Mouse (Mus musculus) gastrocnemius, postnatal 36 days (tissue): ENCODE measurements around the gene Rnf146. TPM values are rescaled to one million over a fixed set of nuclear protein-coding genes. Genes with fewer than 3 reads are reported as not detected.
"Not testable (repeated sequence)": the region's sequence is repeated elsewhere in the genome, so short reads cannot be mapped to it uniquely, and the experiment has no call there.

Experiments used
- DNase-seq, 2 experiments: peaks; one replicate each; pipeline ENCODE4 v3.0.0; 2022
- intact Hi-C: fragments of 180-260 bp; cut with DNase I; formaldehyde crosslinking; loops from one replicate; pipeline ENCODE4 v1.15.1; 2025
- long read RNA-seq, 2 experiments: library from polyadenylated mRNA; stranded (forward); transcript quantifications; one replicate each; pipeline ENCODE4 v2.0.0; 2021
- total RNA-seq, 2 experiments: library from RNA; stranded (reverse); gene quantifications; 2 replicates each; pipeline ENCODE4 v1.2.3; 2021

The Rnf146 gene
- total RNA-seq = 10 to 100 TPM; 42.3 to 52.5 TPM
- long read RNA-seq, experiment 1, partial matches to known transcripts = 1 of 9 reads
- long read RNA-seq, experiment 1, other reads (novel, unspliced or antisense) = 5 of 9 reads
- long read RNA-seq, experiment 2, full-length matches to known transcripts = 12 of 16 reads
- long read RNA-seq, experiment 2, partial matches to known transcripts = 0 of 16 reads
- long read RNA-seq, experiment 2, other reads (novel, unspliced or antisense) = 4 of 16 reads

DNA sequence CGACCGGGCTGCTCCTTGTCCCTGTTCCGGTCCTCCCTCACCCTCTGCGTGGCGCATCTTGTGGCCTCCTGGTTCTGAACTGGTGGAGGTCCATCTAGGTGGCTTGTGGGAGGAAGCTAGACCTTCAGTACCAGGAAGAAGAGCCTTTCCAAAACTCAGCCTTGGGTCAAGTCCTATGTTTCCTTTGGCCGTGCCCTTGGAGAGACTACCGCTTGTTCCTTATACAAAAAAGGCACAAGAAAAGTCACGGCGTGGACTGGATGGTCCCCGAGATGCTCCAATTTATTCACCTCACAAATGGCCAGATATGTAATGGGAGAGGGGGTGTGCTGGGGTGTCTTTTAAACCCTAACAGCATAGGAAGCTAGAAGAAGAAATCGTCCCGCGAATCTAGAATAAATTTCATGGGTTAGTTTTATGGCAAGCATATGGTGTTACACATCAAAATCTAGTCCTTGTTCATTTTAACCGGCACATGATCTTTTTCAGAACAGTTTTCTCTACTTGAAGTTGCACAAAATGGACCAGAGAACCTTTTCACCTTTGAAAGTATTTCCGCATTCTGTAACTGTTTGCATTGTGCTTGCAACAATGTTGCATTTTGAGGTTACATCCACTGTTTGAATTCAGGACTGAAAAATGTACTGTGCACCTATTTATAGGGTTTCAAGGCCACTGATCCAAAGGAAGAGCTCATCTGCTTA, at the start of gene Rnf146:
TSS of gene Rnf146 (minus strand) at position 246 of the 704 bp plus-strand sequence.
- intact Hi-C loops = loop anchor here (5.0 kb wide), 1 partner anchor 50 kb away; the partner anchor contains the start of gene Echdc1
- DNase-seq = no peak

DNA sequence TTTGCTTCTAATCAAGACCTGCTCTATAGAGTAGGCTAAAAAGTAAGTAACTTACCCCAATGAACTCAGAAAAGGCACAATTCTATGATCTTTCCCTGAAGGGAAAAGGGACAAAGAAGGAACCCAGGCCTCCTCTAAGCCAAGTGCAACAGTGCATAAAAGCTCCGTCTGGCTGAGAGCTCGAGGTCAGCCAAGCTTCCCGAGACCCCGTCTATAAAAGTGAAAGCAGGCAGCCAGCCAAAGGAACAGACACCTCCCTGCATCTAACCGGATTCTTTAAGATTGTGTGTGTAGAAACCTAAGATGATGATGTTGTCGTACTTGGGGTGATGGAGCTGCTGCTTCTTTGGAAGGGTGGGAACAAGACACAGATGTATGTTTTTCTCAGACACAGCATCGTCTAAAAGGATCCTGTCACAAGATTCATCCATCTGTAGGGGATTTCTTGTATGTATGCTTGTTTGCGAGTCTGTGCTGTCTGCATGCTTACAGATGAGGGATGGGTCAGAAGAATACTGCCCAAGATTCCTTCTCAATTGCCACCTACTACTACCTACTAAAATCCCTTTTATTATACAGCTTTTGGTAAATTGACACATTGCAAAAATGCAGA, 40.5 kb upstream of the Rnf146 start:
- no peak for DNase-seq
- intact Hi-C loops = no loop called here

DNA sequence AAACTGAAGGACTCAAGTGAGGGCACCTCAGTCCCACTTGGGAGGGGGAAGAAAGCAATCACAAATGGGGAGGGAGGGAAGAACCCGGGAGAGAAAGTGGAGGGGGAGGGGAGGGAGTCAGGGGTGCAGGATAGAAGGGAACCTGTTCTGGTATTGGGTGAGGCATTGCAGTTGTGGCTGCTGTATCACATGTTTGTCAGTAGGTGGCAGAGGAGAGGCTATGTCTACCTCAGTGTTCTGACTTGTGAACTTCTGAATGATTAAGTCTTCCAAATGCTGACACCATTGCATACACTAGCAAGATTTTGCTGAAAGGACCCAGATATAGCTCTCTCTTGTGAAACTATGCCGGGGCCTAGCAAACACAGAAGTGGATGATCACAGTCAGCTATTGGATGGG, 32.6 kb upstream of the Rnf146 start:
- intact Hi-C loops, DNase-seq: not testable (repeated sequence)

DNA sequence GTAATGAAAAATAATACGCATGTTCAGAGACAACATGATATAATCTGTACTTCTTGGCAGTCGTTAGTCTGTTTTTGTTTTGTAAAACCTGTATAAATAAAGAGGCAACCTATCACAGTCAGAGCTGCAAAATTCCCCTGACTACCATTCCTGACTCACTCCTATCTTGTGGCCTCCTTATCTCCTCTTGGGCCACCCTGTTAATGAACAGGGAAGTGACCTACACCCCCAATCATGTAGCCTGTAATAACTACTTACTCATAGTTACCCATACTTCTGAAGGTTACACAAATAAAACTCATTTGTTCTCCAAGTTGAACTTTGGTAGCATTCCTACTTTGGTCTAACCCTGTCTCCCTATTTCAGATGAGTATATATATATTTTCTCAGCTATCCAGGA, 19.3 kb upstream of the Rnf146 start:
- DNase-seq = no peak
- intact Hi-C loops = no loop called here

DNA sequence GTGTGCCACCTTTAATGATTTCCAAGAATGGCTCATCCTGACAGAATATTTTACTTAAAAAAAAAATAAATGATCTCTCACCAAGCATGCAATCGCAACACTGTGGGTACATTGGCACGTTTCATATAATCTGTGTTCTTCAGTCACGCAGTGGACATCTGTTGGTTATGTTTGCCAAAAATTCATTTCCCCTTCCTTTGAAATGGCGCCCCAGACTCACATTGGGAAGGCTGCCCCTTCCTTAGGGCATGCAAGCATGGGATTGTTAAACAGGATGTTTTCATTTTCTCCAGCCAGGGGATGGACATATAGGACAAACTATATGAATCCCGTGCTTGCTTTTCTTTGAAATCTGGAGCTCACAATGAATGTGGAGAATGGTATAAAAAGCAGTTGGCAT, 11.8 kb upstream of the Rnf146 start:
- intact Hi-C loops = no loop called here

DNA sequence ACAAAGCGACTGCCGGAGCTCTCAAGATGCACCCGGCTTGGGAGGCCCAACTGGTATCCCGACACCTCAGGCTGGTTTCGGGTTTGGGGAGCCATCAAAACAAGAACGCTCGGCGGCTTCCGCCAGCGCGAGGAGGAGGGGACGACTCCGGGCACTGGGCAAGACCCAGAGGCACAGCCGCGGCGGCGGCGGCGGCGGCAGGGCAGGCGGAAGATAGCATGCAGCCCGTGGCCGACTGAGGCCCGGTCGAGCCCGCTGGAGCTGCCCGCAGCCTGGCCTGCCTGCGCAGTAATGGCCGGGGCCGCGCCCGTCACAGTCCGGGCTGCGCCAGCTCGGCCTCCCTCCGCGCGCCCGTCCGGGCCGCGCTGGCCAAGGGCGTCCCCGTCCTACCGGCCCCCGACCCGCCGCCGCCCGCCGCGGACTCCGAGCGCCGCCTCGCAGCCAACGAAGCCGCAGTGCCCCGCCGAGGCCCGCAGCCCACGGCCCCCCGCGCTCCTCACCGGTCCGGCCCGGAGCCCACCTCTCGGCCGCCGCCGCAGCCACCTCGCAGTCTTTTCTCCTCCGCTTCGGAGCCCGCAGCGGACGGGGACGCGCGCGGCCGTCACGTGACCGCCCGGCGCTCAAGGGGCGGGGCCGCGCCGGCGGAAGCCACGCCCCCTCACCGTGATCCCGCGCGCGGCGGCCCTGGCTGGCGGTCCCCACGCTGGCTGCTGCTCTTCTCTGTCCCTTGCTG, 612 bp downstream of the Rnf146 start:
- DNase-seq = peak; percentile 79 to 90
- intact Hi-C loops = loop anchor here (5.0 kb wide), 1 partner anchor 49 kb away; the partner anchor contains the start of gene Echdc1

More for the DNA sequence above, 11.8 kb upstream of the Rnf146 start:
- no peak for DNase-seq

DNA sequence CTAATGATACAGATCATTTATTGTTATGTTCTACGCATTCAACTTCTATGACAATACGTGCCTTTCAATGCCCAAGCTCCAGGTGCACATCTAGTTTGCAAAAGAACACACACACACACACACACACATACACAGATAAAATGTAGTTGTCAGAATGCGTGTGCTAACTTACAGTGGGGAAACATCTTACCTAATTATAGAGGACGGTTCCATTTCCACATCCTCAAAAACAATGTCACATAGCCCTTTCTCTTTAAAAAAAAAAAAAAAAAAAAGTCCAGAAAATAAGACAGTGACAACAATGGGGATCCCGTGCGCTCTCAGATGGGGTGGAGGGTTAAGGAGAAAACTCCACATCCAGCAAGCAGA, 1.2 kb downstream of the Rnf146 start:
- DNase-seq = no peak
- intact Hi-C loops = loop anchor here (5.0 kb wide), 1 partner anchor 49 kb away; the partner anchor contains the start of gene Echdc1

DNA sequence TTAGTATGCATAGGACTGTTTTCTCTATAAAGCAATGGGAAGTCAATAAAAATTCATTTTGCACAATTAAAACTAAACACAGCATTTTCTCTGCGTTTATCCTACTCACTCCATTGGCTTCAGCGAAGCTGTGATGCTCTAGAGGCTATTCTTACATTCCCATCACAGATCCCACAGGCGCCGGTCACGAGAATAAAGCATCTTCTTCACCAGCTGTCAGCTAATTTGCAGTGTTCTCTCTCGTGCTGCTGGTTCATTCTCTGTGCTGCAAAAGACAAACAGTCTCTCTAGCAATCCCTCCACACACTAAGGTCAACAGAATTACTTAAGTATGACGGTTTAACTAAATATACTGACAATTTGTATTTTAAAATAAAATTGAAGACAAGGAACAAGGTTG, 8.1 kb downstream of the Rnf146 start:
- intact Hi-C loops = no loop called here
- DNase-seq = no peak

DNA sequence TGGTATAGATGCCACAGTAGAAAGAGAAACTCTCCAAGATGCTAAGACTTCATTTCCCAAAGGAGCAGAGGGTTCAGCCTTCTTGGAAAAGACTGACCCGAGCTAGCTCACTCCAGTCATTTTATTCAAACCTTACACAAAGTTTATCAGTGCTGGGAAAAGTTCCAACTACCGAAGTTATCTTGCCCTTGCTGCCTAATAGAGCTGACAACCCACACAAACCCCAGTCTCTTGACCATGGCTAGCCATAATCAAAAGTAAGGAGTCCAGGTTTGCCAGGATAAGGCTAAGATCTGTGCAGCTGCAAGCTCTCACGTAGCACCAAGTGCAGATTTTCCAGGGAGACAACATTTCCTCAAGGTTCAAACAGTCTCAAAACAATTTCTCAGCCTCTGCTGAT, 9.7 kb downstream of the Rnf146 start:
- intact Hi-C loops = no loop called here

DNA sequence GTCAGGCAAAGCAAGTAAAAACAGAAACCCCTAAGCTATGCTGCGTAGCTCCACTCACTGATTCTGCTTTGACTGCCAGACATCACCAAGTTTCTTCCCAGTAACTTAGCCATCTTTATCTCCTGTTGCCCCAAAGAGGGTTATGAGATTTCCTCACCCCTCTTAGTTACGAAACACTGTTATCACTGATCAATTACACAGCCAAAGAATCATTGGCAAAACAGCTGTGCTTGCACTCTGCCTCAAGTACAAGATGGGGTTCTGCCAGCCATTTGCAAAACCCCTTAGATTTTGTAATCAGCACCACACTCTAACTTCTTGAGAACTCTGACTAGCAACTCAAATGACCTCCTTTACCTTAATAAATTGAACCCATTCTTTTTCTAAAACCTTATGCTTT, 10.8 kb downstream of the Rnf146 start:
- no peak for DNase-seq
- intact Hi-C loops = no loop called here

More for the DNA sequence above, 9.7 kb downstream of the Rnf146 start:
- DNase-seq = no peak

DNA sequence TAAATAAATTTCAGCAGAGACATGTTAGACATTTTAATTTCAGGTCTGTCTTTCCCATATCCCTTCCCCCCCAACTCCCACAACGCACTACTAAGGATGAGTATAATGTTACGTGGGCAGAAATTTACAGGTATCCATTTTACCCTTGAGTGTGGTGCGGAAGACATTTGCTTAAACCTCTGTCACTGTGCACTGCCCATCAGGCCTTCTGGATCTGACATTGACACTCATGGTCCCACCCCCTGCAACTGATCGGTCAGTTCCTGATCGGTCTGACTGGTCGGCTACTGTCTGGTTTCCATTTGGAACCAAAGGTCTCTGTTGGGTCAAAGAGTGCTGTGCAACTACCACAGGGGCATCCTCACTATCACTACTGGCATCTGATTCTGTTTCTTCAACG, 15.6 kb downstream of the Rnf146 start:
- intact Hi-C loops = no loop called here

DNA sequence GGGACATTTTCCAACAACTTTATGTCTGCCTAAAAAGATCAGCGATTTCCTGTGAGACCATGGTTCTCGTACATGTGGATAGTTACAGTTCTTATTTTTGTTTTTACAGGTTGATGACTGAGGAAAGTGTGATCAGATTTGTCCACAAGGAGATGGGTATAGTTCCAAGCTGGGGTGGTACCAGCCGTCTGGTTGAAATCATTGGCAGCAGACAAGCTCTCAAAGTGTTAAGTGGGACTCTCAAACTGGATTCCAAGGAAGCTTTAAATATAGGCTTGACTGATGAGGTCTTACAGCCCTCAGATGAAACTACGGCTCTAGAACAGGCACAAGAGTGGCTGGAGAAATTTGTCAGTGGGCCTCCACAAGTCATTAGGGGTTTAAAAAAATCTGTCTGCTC, 18.0 kb downstream of the Rnf146 start:
- intact Hi-C loops = no loop called here
- no peak for DNase-seq

More for the DNA sequence above, 15.6 kb downstream of the Rnf146 start:
- no peak for DNase-seq

DNA sequence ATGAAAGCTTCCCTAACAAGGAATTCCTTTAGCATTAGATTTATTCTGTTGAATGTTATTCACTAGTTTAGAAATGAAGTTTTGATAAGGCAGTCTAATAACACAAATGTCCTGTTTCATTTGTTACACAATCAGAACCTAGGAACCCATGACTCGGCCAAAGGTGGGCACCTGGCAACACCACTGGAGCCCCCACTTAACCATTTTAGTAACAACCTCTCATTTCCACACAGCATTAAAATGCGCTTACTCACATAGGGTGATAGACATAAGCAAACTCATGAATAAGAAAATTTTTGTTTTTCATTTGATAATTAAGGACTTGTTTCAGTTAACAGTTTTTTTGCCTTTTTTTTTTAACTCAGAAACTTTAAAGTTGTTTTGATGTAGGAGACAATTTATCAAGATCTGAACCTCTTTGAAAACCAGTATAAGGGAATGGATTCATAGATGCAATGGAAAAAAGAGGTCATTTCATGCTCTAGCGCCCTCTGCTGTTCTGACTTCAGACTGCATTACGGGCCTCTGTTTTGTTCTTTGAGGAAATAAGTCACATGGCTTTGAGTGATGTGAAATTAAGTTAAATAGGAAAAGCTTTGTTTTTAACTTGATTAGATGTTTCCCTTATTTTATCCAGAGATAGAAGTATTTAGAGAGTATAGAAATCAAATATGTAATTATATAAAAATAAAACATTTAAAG, 23.7 kb downstream of the Rnf146 start:
- intact Hi-C loops = no loop called here
- peak in 1 of 2 experiments; percentile 29 for DNase-seq

DNA sequence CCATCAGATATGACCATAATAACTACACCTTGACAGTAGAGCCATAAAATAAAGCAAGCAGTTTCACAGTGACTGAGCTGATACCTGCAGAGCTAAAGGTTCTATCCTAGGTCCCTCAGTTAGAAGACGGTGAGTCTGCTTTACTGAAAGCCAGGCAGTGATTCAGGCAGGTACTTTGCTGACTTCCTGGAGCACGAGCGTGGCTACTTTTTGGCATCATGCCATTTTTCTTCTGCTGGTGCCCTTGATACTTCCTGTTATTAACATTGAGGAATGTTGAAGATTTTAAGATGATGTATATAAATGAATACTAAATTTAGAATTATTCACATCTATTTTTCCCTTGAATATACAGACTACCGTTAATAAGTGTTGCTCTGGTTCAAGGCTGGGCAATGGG, 28.4 kb downstream of the Rnf146 start:
- intact Hi-C loops = no loop called here
- no peak for DNase-seq

DNA sequence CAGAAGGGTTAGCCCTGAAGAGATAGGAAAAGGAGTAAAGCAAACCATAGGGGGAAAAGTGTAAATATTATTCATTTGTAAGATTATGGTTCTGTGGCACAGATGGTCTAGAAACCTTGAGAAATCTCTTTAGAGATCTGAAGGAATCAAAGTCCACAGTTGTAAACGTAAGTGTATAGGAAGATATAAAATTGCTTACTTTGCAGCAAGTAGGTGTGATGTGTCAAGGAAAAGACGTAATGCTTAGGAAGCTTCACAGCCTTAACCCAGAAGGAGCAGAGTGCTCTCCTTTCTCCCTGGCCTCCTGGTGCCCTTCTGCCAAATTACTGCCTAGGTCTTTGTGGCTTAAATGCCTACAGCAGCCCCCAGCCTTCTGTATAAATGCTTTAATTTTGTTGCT, 37.4 kb downstream of the Rnf146 start:
- DNase-seq = no peak
- intact Hi-C loops = no loop called here

DNA sequence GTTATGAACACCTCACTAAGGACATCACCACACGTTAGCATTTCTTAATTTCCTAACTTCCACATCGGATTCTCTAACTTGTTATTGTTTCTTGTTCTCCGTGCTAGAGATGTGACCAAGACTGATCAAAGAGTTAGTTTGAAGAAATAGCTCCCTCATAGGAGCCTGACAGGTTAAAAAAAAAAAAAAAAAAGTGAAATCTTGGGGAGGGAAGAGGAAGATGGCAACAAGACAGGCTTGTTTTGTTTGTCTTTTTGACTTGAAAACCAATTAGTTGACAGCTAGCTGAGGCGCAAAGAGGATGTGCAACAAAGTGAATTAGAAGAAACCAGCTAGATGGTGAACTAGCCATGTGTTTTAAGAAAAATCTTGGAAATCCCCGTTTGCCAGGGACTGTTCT, 48.3 kb downstream of the Rnf146 start:
- DNase-seq = no peak
- intact Hi-C loops = loop anchor here (5.0 to 10.0 kb wide), 2 partner anchors 48 to 209 kb away; partner anchors contain the start of gene Rnf146

DNA sequence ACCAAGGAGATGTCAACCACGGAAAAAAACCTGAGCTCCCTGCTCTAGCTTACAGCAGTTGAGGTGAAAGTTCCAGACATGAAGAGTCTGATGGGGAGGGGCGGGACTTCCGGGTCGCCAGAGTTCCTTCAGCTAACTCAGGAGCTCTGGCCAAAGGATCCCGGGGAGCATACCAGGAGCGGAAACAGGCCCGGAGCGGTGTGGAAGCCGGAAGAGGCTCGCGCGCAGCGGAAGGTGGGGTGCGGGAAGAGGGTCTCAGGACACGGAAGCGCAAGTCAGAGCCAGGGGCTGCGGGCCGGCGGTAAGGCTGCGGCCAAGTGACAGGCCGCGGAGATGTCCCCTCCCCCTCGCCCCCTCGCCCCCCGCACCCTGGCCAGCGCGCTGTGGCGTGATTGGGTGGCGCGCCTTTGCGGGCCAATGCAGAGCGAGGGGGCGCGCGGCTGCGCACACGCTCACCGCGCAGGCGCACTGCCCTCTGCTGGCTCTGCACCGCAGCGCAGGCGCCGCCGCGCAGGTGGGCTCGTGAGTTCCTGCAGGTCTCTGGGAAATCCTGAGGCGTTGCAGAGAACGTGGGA, 49.1 kb downstream of the Rnf146 start, which contains the start of gene Echdc1:
TSS of gene Echdc1 (plus strand) at position 103 of the 575 bp plus-strand sequence.
- intact Hi-C loops = loop anchor here (5.0 to 10.0 kb wide), 2 partner anchors 49 to 208 kb away; partner anchors contain the start of gene Rnf146
- DNase-seq = peak; percentile 78

DNA sequence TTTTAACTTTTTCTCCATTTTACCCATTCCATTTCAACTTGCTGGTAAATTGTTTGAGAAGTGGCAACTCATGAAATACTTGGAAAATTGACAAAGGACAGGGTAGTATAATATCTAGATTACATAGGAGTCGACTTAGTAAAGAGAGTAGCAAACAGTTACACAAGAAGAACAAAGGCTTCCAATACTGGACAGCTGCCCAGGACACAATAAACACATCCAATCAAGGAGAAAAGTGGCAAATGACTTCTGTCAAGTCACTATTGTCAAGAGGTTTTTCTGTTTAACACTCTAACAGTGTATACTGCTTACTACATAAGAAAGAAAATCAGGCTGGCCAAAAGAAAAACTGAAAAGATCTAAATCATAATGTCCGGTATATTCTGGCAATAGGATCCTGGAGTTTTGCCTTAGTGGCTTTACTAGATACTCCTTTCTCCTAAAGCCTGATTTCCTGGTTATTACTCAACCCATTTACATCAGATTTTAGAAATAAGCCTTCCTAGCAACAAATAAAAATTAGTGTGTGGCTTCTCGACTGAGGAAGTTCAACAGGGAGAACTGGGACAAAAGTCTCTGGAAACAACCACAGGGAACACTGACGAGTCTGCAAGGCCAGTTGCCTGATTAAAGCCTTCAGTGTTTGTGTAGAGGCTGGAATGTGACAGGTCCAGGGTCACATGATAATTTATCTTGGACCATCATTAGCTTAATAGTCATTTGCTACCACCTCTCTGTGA, 50.6 kb downstream of the Rnf146 start:
- intact Hi-C loops = loop anchor here (5.0 to 10.0 kb wide), 2 partner anchors 51 to 207 kb away; partner anchors contain the start of gene Rnf146
- no peak for DNase-seq

DNA sequence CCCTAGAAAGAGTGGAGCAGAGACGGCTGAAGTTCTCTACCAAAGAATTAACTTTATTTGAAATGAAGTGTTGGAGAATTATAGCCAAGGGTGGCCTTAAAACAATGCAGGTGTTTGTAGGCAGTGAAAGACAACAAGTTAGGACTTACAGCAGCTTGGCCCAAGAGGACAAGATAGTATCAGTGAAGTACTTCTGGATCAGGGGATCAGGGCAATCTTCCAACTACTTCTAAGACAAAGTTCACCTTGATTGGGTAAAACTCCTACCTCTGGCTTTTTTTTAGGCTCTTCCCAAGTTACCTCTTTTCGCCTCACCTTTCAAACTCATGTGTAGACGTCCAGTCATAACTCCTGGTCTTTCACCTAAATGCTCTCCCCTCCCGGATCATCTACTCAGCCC, 60.0 kb downstream of the Rnf146 start:
- no peak for DNase-seq
- intact Hi-C loops = no loop called here
